Mouse (Mus musculus): ENCODE measurements around the gene Lsm7.

- TF ChIP-seq TAL1 (IDR thresholded peaks at IDR 0.05; ENCODE audit: low read length) (no peak), GATA1 (IDR thresholded peaks at IDR 0.05; ENCODE audit: low read length) (no peak)
These were observed 23.9 kb downstream of the Lsm7 start for GRCm38 (mm10) chr10:80831136-80831535.

Data from erythroblast, embryonic 14.5 days (primary cell).